Mouse (Mus musculus): Measurements from ENCODE around the gene Hs2st1. TPM values are rescaled to one million over a fixed set of nuclear protein-coding genes. Genes with fewer than 3 reads are reported as not detected.

The Hs2st1 gene
- polyA plus RNA-seq, 1 experiment, result 20.3 TPM

DNA sequence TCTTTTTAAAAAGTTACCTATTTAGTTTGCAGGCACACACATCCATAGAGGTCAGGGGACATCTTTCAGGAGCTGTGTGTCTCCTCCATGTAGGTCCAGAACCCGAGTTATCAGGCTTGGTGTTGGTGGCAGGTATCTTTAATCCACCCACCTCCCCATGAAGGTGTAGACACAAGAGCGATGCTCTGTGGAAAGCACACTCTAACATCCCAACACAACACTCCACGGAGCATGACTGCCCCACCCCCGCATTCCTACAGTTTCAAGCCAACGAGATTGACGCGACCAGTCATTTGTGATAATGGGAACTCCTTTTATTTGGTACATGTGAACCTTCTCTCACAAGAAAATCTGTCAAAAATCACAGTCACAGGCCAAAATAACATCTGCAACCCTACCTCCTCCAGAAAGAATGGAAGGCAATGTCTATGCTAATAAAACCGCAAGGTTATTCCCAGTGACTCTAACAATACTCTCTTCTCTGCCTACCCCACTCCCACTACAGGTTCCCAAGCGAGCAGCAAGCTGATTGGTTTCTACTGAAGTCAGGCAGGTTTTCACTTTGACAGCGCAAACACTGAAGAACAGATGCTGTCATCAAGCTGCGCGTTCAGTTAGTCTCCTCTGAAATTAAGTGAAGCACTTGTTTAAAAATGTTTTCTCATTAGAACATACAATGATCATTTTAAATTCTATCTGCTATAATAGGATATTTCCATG lies 92.1 kb downstream of the Hs2st1 start:
- Histone ChIP-seq H3K36me3 (ENCODE audit: control insufficient read depth, insufficient read depth) (no peaks in the 10 kb centered on the region), H3K79me3 (ENCODE audit: low read depth) (peaks cover 13% of the 10 kb centered on the region), H3K79me2 (ENCODE audit: control insufficient read depth, insufficient read depth) (peaks cover 61% of the 10 kb centered on the region), H3ac (ENCODE audit: control insufficient read depth, insufficient read length, low read depth) (no peak overlapping the region), H3K27me3 (ENCODE audit: control insufficient read depth, insufficient read depth, insufficient read length) (no peaks in the 10 kb centered on the region), H3K4me3 (ENCODE audit: insufficient read depth, poor library complexity, severe bottlenecking) (no peak overlapping the region)
- TF ChIP-seq MAX (IDR thresholded peaks at IDR 0.05) (no peak), USF1 (IDR thresholded peaks at IDR 0.05; ENCODE audit: low read depth) (no peak), MYOD1 (IDR thresholded peaks at IDR 0.05; ENCODE audit: control insufficient read depth, insufficient read length, low read depth) (no peak), MYOG (IDR thresholded peaks at IDR 0.05; ENCODE audit: control insufficient read depth, extremely low read depth, insufficient read length) (no peak), FOSL1 (IDR thresholded peaks at IDR 0.05; ENCODE audit: insufficient read depth, low read length, poor library complexity, severe bottlenecking) (no peak), CEBPB (IDR thresholded peaks at IDR 0.05; ENCODE audit: low read depth) (no peak), CTCF (IDR thresholded peaks at IDR 0.05; ENCODE audit: control insufficient read depth, insufficient read depth, insufficient read length) (no peak)

- TF ChIP-seq FOSL1 (IDR thresholded peaks at IDR 0.05; ENCODE audit: insufficient read depth, low read length, poor library complexity, severe bottlenecking) (no peak), MYOD1 (IDR thresholded peaks at IDR 0.05; ENCODE audit: control insufficient read depth, insufficient read length, low read depth) (no peak), MAX (IDR thresholded peaks at IDR 0.05) (no peak), CEBPB (IDR thresholded peaks at IDR 0.05; ENCODE audit: low read depth) (no peak), MYOG (IDR thresholded peaks at IDR 0.05; ENCODE audit: control insufficient read depth, extremely low read depth, insufficient read length) (no peak), CTCF (IDR thresholded peaks at IDR 0.05; ENCODE audit: control insufficient read depth, insufficient read depth, insufficient read length) (no peak), USF1 (IDR thresholded peaks at IDR 0.05; ENCODE audit: low read depth) (no peak)
- peaks cover 62% of the 10 kb centered on the region for H3K79me2 ChIP-seq (ENCODE audit: control insufficient read depth, insufficient read depth)
- H3K79me3 ChIP-seq (ENCODE audit: low read depth), result peaks cover 13% of the 10 kb centered on the region
- H3ac ChIP-seq (ENCODE audit: control insufficient read depth, insufficient read length, low read depth), result no peak overlapping the region
- no peaks in the 10 kb centered on the region for H3K27me3 ChIP-seq (ENCODE audit: control insufficient read depth, insufficient read depth, insufficient read length)
- no peaks in the 10 kb centered on the region for H3K36me3 ChIP-seq (ENCODE audit: control insufficient read depth, insufficient read depth)
- H3K4me3 ChIP-seq (ENCODE audit: insufficient read depth, poor library complexity, severe bottlenecking), result no peak overlapping the region
Measured at GRCm38 (mm10) chr3:144475891-144476290, 94.1 kb downstream of the Hs2st1 start.

DNA sequence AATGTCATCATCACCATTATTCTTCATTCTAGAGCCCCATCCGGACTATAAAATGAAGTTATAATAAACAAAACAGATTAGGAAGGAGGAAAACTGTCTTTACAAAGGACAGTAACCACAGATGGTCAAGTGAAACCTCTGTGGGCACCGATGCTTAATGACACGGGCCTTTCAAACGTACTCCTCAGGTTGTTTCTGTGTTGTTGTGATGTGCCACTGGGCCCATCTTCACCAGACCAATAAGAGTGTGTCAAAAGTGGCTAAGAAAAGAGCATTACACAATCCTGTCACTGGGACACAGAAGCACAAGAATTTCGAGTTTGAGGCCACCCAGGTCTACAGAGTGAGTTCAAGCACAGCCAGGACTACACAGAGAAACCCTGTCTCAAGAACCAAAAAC lies 95.3 kb downstream of the Hs2st1 start:
- Histone ChIP-seq H3ac (ENCODE audit: control insufficient read depth, insufficient read length, low read depth) (no peak overlapping the region), H3K79me3 (ENCODE audit: low read depth) (peaks cover 12% of the 10 kb centered on the region), H3K36me3 (ENCODE audit: control insufficient read depth, insufficient read depth) (no peaks in the 10 kb centered on the region), H3K27me3 (ENCODE audit: control insufficient read depth, insufficient read depth, insufficient read length) (no peaks in the 10 kb centered on the region), H3K4me3 (ENCODE audit: insufficient read depth, poor library complexity, severe bottlenecking) (no peak overlapping the region), H3K79me2 (ENCODE audit: control insufficient read depth, insufficient read depth) (peaks cover 67% of the 10 kb centered on the region)
- TF ChIP-seq USF1 (IDR thresholded peaks at IDR 0.05; ENCODE audit: low read depth) (no peak), FOSL1 (IDR thresholded peaks at IDR 0.05; ENCODE audit: insufficient read depth, low read length, poor library complexity, severe bottlenecking) (no peak), CTCF (IDR thresholded peaks at IDR 0.05; ENCODE audit: control insufficient read depth, insufficient read depth, insufficient read length) (no peak), MYOD1 (IDR thresholded peaks at IDR 0.05; ENCODE audit: control insufficient read depth, insufficient read length, low read depth) (no peak), MYOG (IDR thresholded peaks at IDR 0.05; ENCODE audit: control insufficient read depth, extremely low read depth, insufficient read length) (no peak), CEBPB (IDR thresholded peaks at IDR 0.05; ENCODE audit: low read depth) (no peak), MAX (IDR thresholded peaks at IDR 0.05) (no peak)

DNA sequence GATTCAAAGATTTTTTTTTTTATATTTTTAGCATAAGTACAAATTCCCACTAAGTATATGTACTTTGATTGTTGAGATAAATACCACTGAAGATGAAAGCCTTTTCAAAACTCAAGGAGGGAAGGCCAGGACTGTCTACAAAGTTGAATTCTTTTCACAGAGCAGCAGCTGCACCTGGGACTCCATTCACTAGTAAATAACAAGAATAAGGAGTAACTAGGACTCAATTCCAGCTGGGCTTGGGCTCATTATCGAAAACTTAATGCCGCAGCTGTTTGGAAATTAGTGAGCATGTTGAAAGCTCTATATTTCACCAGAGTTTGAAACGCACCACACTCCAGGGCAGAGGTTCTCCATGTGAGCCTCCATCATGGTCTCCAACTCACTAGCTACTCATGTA lies 98.0 kb downstream of the Hs2st1 start:
- Histone ChIP-seq H3K4me3 (ENCODE audit: insufficient read depth, poor library complexity, severe bottlenecking) (no peak overlapping the region), H3K79me2 (ENCODE audit: control insufficient read depth, insufficient read depth) (peaks cover 76% of the 10 kb centered on the region), H3K27me3 (ENCODE audit: control insufficient read depth, insufficient read depth, insufficient read length) (no peaks in the 10 kb centered on the region), H3K36me3 (ENCODE audit: control insufficient read depth, insufficient read depth) (no peaks in the 10 kb centered on the region), H3K79me3 (ENCODE audit: low read depth) (peaks cover 8% of the 10 kb centered on the region), H3ac (ENCODE audit: control insufficient read depth, insufficient read length, low read depth) (no peak overlapping the region)
- TF ChIP-seq FOSL1 (IDR thresholded peaks at IDR 0.05; ENCODE audit: insufficient read depth, low read length, poor library complexity, severe bottlenecking) (no peak), MYOD1 (IDR thresholded peaks at IDR 0.05; ENCODE audit: control insufficient read depth, insufficient read length, low read depth) (no peak), USF1 (IDR thresholded peaks at IDR 0.05; ENCODE audit: low read depth) (no peak), MYOG (IDR thresholded peaks at IDR 0.05; ENCODE audit: control insufficient read depth, extremely low read depth, insufficient read length) (no peak), CEBPB (IDR thresholded peaks at IDR 0.05; ENCODE audit: low read depth) (no peak), MAX (IDR thresholded peaks at IDR 0.05) (no peak), CTCF (IDR thresholded peaks at IDR 0.05; ENCODE audit: control insufficient read depth, insufficient read depth, insufficient read length) (no peak)

DNA sequence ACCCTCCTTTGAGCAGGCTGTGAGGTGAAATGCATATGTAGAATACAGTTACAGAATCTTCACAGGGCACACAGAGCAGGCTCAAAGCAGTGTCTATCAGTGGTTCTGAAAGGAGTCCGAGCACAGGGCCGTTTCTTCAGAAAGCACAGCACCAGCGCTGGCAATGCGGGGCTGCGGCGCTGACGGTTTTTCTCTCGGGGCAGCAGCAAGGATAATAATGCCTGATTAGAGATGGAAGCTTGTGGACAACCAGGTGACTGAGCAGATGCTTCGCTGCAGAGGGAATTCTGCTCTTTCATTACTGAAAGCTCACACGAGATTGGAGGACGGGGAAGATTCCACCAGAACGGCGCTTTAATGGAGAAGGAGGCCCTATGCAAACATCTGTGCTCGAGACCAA lies 99.1 kb downstream of the Hs2st1 start:
- no peak overlapping the region for H3K4me3 ChIP-seq (ENCODE audit: insufficient read depth, poor library complexity, severe bottlenecking)
- H3K79me3 ChIP-seq (ENCODE audit: low read depth), result peaks cover 7% of the 10 kb centered on the region
- no peaks in the 10 kb centered on the region for H3K27me3 ChIP-seq (ENCODE audit: control insufficient read depth, insufficient read depth, insufficient read length)
- no peaks in the 10 kb centered on the region for H3K36me3 ChIP-seq (ENCODE audit: control insufficient read depth, insufficient read depth)
- H3K79me2 ChIP-seq (ENCODE audit: control insufficient read depth, insufficient read depth), result peaks cover 86% of the 10 kb centered on the region
- no peak for TF ChIP-seq MYOD1 (IDR thresholded peaks at IDR 0.05; ENCODE audit: control insufficient read depth, insufficient read length, low read depth)
- no peak for TF ChIP-seq MYOG (IDR thresholded peaks at IDR 0.05; ENCODE audit: control insufficient read depth, extremely low read depth, insufficient read length)
- no peak for TF ChIP-seq CEBPB (IDR thresholded peaks at IDR 0.05; ENCODE audit: low read depth)
- no peak for TF ChIP-seq FOSL1 (IDR thresholded peaks at IDR 0.05; ENCODE audit: insufficient read depth, low read length, poor library complexity, severe bottlenecking)
- no peak for TF ChIP-seq CTCF (IDR thresholded peaks at IDR 0.05; ENCODE audit: control insufficient read depth, insufficient read depth, insufficient read length)
- TF ChIP-seq USF1 (IDR thresholded peaks at IDR 0.05; ENCODE audit: low read depth), result no peak
- no peak for TF ChIP-seq MAX (IDR thresholded peaks at IDR 0.05)
- no peak overlapping the region for H3ac ChIP-seq (ENCODE audit: control insufficient read depth, insufficient read length, low read depth)

Measured in C2C12 (cell line).